Mouse (Mus musculus): ENCODE results near the gene Nup107. TPM values are rescaled to one million over a fixed set of nuclear protein-coding genes. Genes with fewer than 3 reads are reported as not detected.
"Not testable (repeated sequence)": the region's sequence is repeated elsewhere in the genome, so short reads cannot be mapped to it uniquely, and the experiment has no call there.

Nup107 gene
- polyA plus RNA-seq, 1 experiment from 2014 or later = 97.7 TPM

GRCm38 (mm10) chr10:117718161-117719119 lies 74.1 kb downstream of the Nup107 start:
- ATAC-seq (ENCODE audit: insufficient number of reproducible peaks, insufficient read depth, low FRiP score, low TSS enrichment, low read depth) = no peak
- no peaks in the 10 kb centered on the region for H3K27me3 ChIP-seq
- H3K9me3 ChIP-seq = no peaks in the 10 kb centered on the region
- H3K36me3 ChIP-seq = no peaks in the 10 kb centered on the region
- H3K4me1 ChIP-seq (replicated peaks) = peaks cover 10% of the 10 kb centered on the region; the same call in 1 of the 2 replicates
- H3K9ac ChIP-seq (replicated peaks) = no peak overlapping the region
- H3K4me2 ChIP-seq = no peak overlapping the region
- WGBS = 59% methylated on average over 19 of the region's 19 CpGs
- H3K27ac ChIP-seq = peak overlapping the region; percentile 54; the same call in 1 of the 2 replicates
- H3K4me3 ChIP-seq (replicated peaks) = no peak overlapping the region

GRCm38 (mm10) chr10:117717583-117717982 lies 74.9 kb downstream of the Nup107 start:
- ATAC-seq (ENCODE audit: insufficient number of reproducible peaks, insufficient read depth, low FRiP score, low TSS enrichment, low read depth) = no peak
- 9% methylated on average over 4 of the region's 4 CpGs for whole genome bisulfite sequencing
- no peak overlapping the region for H3K4me2 ChIP-seq

DNA sequence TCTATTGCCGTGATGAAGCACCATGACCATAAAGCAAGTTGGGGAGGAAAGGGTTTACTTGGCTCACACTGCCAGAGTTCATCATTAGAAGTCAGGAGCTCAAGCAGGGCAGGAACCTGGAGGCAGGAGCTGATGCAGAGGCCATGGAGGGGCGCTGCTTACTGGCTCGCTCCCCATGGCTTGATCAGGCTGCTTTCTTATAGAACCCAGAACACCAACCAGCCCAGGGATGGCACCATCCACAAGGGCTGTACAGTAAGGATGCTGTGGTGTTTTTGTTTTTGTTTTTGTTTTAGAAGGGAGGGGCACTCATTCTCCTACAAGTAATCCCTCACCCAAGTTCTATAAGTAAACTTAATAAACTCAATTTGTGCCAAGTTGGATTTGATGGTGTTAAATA lies 75.8 kb downstream of the Nup107 start:
- H3K4me2 ChIP-seq = no peak overlapping the region
- no peaks in the 10 kb centered on the region for H3K36me3 ChIP-seq
- H3K27ac ChIP-seq = no peak overlapping the region
- peaks cover 10% of the 10 kb centered on the region; the same call in 1 of the 2 replicates for H3K4me1 ChIP-seq (replicated peaks)
- no peak for ATAC-seq (ENCODE audit: insufficient number of reproducible peaks, insufficient read depth, low FRiP score, low TSS enrichment, low read depth)
- no peaks in the 10 kb centered on the region for H3K27me3 ChIP-seq
- H3K9me3 ChIP-seq = no peaks in the 10 kb centered on the region
- H3K9ac ChIP-seq (replicated peaks) = no peak overlapping the region
- 83% methylated on average over 3 of the region's 3 CpGs for WGBS
- H3K4me3 ChIP-seq (replicated peaks) = no peak overlapping the region

More at GRCm38 (mm10) chr10:117717583-117717982, 74.9 kb downstream of the Nup107 start:
- no peaks in the 10 kb centered on the region for H3K27me3 ChIP-seq
- H3K9me3 ChIP-seq = no peaks in the 10 kb centered on the region
- H3K4me3 ChIP-seq (replicated peaks) = no peak overlapping the region
- H3K9ac ChIP-seq (replicated peaks) = 0 out of 2 replicates have a peak overlapping the region, but pooled peaks have one; percentile 27
- no peaks in the 10 kb centered on the region for H3K36me3 ChIP-seq
- H3K4me1 ChIP-seq (replicated peaks) = peaks cover 10% of the 10 kb centered on the region; the same call in 1 of the 2 replicates
- H3K27ac ChIP-seq = 0 out of 2 replicates have a peak overlapping the region, but pooled peaks have one; percentile 4

DNA sequence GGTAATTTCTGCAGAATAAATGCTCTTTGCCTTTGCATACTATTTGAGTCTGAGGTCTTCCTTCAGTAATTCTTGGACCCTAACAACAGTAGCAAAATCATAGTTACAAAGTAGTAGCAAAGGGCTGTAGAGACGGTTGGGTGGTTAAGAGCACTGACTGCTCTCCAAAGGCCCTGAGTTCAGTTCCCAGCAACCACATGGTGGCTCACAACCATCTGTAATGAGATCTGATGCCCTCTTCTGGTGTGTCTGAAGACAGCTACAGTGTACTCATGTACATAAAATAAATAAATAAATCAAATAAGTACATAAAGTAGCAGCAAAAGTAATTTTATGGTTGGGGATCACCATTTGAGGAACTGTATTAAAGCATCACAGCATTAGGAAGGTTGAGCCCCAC lies 76.9 kb downstream of the Nup107 start:
- not testable (repeated sequence) for H3K4me2 ChIP-seq; H3K9me3 ChIP-seq; ATAC-seq (ENCODE audit: insufficient number of reproducible peaks, insufficient read depth, low FRiP score, low TSS enrichment, low read depth); H3K4me3 ChIP-seq (replicated peaks); H3K27me3 ChIP-seq; H3K9ac ChIP-seq (replicated peaks); H3K27ac ChIP-seq; H3K36me3 ChIP-seq
- peaks cover 10% of the 10 kb centered on the region; the same call in 1 of the 2 replicates for H3K4me1 ChIP-seq (replicated peaks)
- WGBS = 92% methylated on average over 1 of the region's 1 CpGs

DNA sequence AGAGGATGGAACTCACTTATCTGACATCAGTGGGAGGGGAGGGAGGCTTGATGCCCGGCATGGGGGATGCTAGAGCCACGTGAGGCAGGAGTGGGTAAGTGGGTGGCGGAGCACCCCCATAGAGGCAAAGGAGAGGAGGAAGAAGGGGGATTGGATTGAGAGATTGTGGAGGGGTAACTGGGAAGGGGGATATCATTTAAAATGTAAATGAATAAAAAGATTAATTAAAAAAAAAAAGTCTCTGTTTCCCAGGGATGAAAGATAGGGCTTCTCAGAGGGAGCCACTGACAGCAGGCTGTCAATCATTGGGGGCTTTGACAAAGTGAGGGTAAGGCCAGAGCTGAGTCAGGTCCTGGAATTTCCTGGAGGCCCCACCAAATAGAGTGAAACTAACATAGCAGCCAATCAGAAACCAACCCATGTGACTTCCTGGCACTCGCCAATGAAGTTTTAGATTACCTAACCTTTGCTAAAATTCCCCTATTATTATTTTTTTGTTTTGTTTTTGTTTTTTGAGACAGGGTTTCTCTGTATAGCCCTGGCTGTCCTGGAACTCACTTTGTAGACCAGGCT lies 77.5 kb downstream of the Nup107 start:
- peaks cover 10% of the 10 kb centered on the region; the same call in 1 of the 2 replicates for H3K4me1 ChIP-seq (replicated peaks)
- 0 out of 2 replicates have a peak overlapping the region, but pooled peaks have one; percentile 24 for H3K9ac ChIP-seq (replicated peaks)
- no peak overlapping the region for H3K4me3 ChIP-seq (replicated peaks)
- H3K4me2 ChIP-seq = no peak overlapping the region
- 83% methylated on average over 4 of the region's 4 CpGs for WGBS
- no peaks in the 10 kb centered on the region for H3K27me3 ChIP-seq
- no peak overlapping the region for H3K27ac ChIP-seq
- ATAC-seq (ENCODE audit: insufficient number of reproducible peaks, insufficient read depth, low FRiP score, low TSS enrichment, low read depth) = no peak
- H3K9me3 ChIP-seq = no peaks in the 10 kb centered on the region
- H3K36me3 ChIP-seq = no peaks in the 10 kb centered on the region

DNA sequence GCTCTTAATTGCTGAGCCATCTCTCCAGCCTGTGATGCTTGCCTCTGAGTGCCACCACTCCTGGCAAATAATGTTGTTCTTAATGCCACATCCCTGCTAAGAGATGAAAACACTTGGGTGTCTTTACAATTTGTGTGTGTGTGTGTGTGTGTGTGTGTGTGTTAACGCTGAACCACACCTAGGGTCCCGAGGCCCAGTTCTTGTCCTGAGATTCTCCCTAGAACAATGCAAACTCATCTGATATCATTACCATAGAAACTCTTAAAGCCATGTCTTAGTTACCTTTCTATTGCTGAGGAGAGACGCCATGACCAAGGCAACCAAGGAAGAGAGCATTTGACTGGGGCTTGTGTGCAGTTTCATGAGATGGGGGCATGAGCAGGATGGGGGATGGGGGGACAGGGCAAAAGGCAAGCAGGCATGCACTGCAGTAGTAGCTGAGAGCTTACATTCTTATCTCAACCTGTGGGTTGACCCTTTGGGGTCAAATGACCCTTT lies 78.4 kb downstream of the Nup107 start:
- no peaks in the 10 kb centered on the region for H3K27me3 ChIP-seq
- no peak overlapping the region for H3K27ac ChIP-seq
- no peak overlapping the region for H3K4me3 ChIP-seq (replicated peaks)
- H3K9me3 ChIP-seq = no peaks in the 10 kb centered on the region
- peaks cover 15% of the 10 kb centered on the region for H3K4me1 ChIP-seq (replicated peaks)
- WGBS = 84% methylated on average over 3 of the region's 3 CpGs
- no peaks in the 10 kb centered on the region for H3K36me3 ChIP-seq
- no peak for ATAC-seq (ENCODE audit: insufficient number of reproducible peaks, insufficient read depth, low FRiP score, low TSS enrichment, low read depth)
- H3K4me2 ChIP-seq = no peak overlapping the region
- H3K9ac ChIP-seq (replicated peaks) = no peak overlapping the region

GRCm38 (mm10) chr10:117713466-117713865 lies 79.0 kb downstream of the Nup107 start:
- Histone ChIP-seq H3K36me3 (peaks cover 4% of the 10 kb centered on the region; the same call in 1 of the 2 replicates), H3K4me1 (replicated peaks) (peaks cover 20% of the 10 kb centered on the region), H3K27me3 (no peaks in the 10 kb centered on the region), H3K4me3 (replicated peaks) (no peak overlapping the region), H3K9me3 (no peaks in the 10 kb centered on the region), H3K9ac (replicated peaks) (no peak overlapping the region), H3K4me2 (no peak overlapping the region), H3K27ac (no peak overlapping the region)
- WGBS = 90% methylated on average over 8 of the region's 8 CpGs
- no peak for ATAC-seq (ENCODE audit: insufficient number of reproducible peaks, insufficient read depth, low FRiP score, low TSS enrichment, low read depth)

- ATAC-seq (ENCODE audit: insufficient number of reproducible peaks, insufficient read depth, low FRiP score, low TSS enrichment, low read depth) = no peak
- H3K4me2 ChIP-seq = no peak overlapping the region
- no peak overlapping the region for H3K9ac ChIP-seq (replicated peaks)
- H3K9me3 ChIP-seq = no peaks in the 10 kb centered on the region
- no peak overlapping the region for H3K4me3 ChIP-seq (replicated peaks)
- peaks cover 16% of the 10 kb centered on the region for H3K4me1 ChIP-seq (replicated peaks)
- 92% methylated on average over 9 of the region's 9 CpGs for WGBS
- H3K27me3 ChIP-seq = no peaks in the 10 kb centered on the region
- H3K27ac ChIP-seq = no peak overlapping the region
- H3K36me3 ChIP-seq = peaks cover 7% of the 10 kb centered on the region; the same call in 1 of the 2 replicates
Observed at GRCm38 (mm10) chr10:117712871-117713270, 79.6 kb downstream of the Nup107 start.

GRCm38 (mm10) chr10:117712191-117712754 lies 80.2 kb downstream of the Nup107 start:
- ATAC-seq (ENCODE audit: insufficient number of reproducible peaks, insufficient read depth, low FRiP score, low TSS enrichment, low read depth) = no peak

GRCm38 (mm10) chr10:117711408-117711807 lies 81.1 kb downstream of the Nup107 start:
- H3K4me3 ChIP-seq (replicated peaks) = peak overlapping the region; percentile 82
- 68% methylated on average over 5 of the region's 5 CpGs for WGBS
- H3K4me1 ChIP-seq (replicated peaks) = peaks cover 10% of the 10 kb centered on the region
- H3K27me3 ChIP-seq = no peaks in the 10 kb centered on the region
- peaks cover 22% of the 10 kb centered on the region for H3K36me3 ChIP-seq
- H3K4me2 ChIP-seq = peak overlapping the region; percentile 76
- no peak overlapping the region for H3K27ac ChIP-seq
- no peaks in the 10 kb centered on the region for H3K9me3 ChIP-seq
- H3K9ac ChIP-seq (replicated peaks) = no peak overlapping the region
- ATAC-seq (ENCODE audit: insufficient number of reproducible peaks, insufficient read depth, low FRiP score, low TSS enrichment, low read depth) = no peak

More at GRCm38 (mm10) chr10:117712191-117712754, 80.2 kb downstream of the Nup107 start:
- H3K9ac ChIP-seq (replicated peaks) = no peak overlapping the region
- 88% methylated on average over 9 of the region's 9 CpGs for WGBS
- no peaks in the 10 kb centered on the region for H3K27me3 ChIP-seq
- no peaks in the 10 kb centered on the region for H3K9me3 ChIP-seq
- peaks cover 10% of the 10 kb centered on the region for H3K4me1 ChIP-seq (replicated peaks)
- no peak overlapping the region for H3K27ac ChIP-seq
- no peak overlapping the region for H3K4me3 ChIP-seq (replicated peaks)
- H3K36me3 ChIP-seq = peaks cover 13% of the 10 kb centered on the region
- no peak overlapping the region for H3K4me2 ChIP-seq
